Mouse (Mus musculus): Measurements from ENCODE around the gene Clec4a2. TPM values are rescaled to one million over a fixed set of nuclear protein-coding genes. Genes with fewer than 3 reads are reported as not detected.
"Not testable (repeated sequence)": the region's sequence is repeated elsewhere in the genome, so short reads cannot be mapped to it uniquely, and the experiment has no call there.

Clec4a2 gene
- 1 to 10 TPM; 2.1 to 2.6 TPM for total RNA-seq (2021)
- long read RNA-seq, experiment 1, partial matches to known transcripts: 0 of 1 reads
- long read RNA-seq, experiment 1, other reads (novel, unspliced or antisense): 0 of 1 reads
- long read RNA-seq, experiment 2, partial matches to known transcripts: 0 of 3 reads
- long read RNA-seq, experiment 2, other reads (novel, unspliced or antisense): 0 of 3 reads

GRCm38 (mm10) chr6:123106128-123106527 is at the start of gene Clec4a2:
Clec4a2 (plus strand) TSS chr6:123106428.
- intact Hi-C loops (cut with DNase I); DNase-seq (ENCODE audit: extremely low spot score in 1 of 2, low spot score in 2 of 2); H3K4me3 ChIP-seq; H3K27ac ChIP-seq: not testable (repeated sequence)

GRCm38 (mm10) chr6:123095125-123095843 is 10.9 kb upstream of the Clec4a2 start:
- TF ChIP-seq CTCF (IDR thresholded peaks at IDR 0.05): no peak
- intact Hi-C loops (cut with DNase I): no loop called here
- Histone ChIP-seq H3K4me3 (no peak overlapping the region), H3K27ac (no peak overlapping the region)
- DNase-seq (ENCODE audit: extremely low spot score in 1 of 2, low spot score in 2 of 2): no peak

- TF ChIP-seq CTCF (IDR thresholded peaks at IDR 0.05): no peak
- no peak overlapping the region for H3K4me3 ChIP-seq
- intact Hi-C loops (cut with DNase I): no loop called here
- no peak overlapping the region for H3K27ac ChIP-seq
- DNase-seq (ENCODE audit: extremely low spot score in 1 of 2, low spot score in 2 of 2): no peak
These were observed 17.0 kb downstream of the Clec4a2 start for GRCm38 (mm10) chr6:123123195-123123594.

- intact Hi-C loops (cut with DNase I): no loop called here
- no peak for DNase-seq (ENCODE audit: extremely low spot score in 1 of 2, low spot score in 2 of 2)
- no peak for TF ChIP-seq CTCF (IDR thresholded peaks at IDR 0.05)
- H3K4me3 ChIP-seq: no peak overlapping the region
- H3K27ac ChIP-seq: no peak overlapping the region
These were observed 20.9 kb downstream of the Clec4a2 start for GRCm38 (mm10) chr6:123127173-123127572.

GRCm38 (mm10) chr6:123137766-123138526 is 31.7 kb downstream of the Clec4a2 start:
- H3K27ac ChIP-seq; DNase-seq (ENCODE audit: extremely low spot score in 1 of 2, low spot score in 2 of 2); H3K4me3 ChIP-seq; intact Hi-C loops (cut with DNase I): not testable (repeated sequence)

GRCm38 (mm10) chr6:123170106-123170505 is 63.9 kb downstream of the Clec4a2 start:
- intact Hi-C loops (cut with DNase I): no loop called here
- no peak overlapping the region for H3K27ac ChIP-seq
- H3K4me3 ChIP-seq: no peak overlapping the region
- no peak for TF ChIP-seq CTCF (IDR thresholded peaks at IDR 0.05)
- DNase-seq (ENCODE audit: extremely low spot score in 1 of 2, low spot score in 2 of 2): no peak

GRCm38 (mm10) chr6:123171040-123171439 is 64.8 kb downstream of the Clec4a2 start:
- intact Hi-C loops (cut with DNase I): no loop called here
- no peak for TF ChIP-seq CTCF (IDR thresholded peaks at IDR 0.05)
- Histone ChIP-seq H3K4me3 (no peak overlapping the region), H3K27ac (no peak overlapping the region)
- no peak for DNase-seq (ENCODE audit: extremely low spot score in 1 of 2, low spot score in 2 of 2)

GRCm38 (mm10) chr6:123172593-123172992 is 66.4 kb downstream of the Clec4a2 start, which contains the start of gene Clec4b2:
Clec4b2 (plus strand) TSS chr6:123172893.
- Histone ChIP-seq H3K27ac (no peak within 1 kb of the TSS), H3K4me3 (no peak within 1 kb of the TSS)
- intact Hi-C loops (cut with DNase I): no loop called here
- no peak for DNase-seq (ENCODE audit: extremely low spot score in 1 of 2, low spot score in 2 of 2)
- no peak for TF ChIP-seq CTCF (IDR thresholded peaks at IDR 0.05)

GRCm38 (mm10) chr6:123175549-123175948 is 69.3 kb downstream of the Clec4a2 start:
- Histone ChIP-seq H3K4me3 (no peak overlapping the region), H3K27ac (no peak overlapping the region)
- intact Hi-C loops (cut with DNase I): no loop called here
- no peak for TF ChIP-seq CTCF (IDR thresholded peaks at IDR 0.05)
- no peak for DNase-seq (ENCODE audit: extremely low spot score in 1 of 2, low spot score in 2 of 2)

GRCm38 (mm10) chr6:123184862-123185261 is 78.6 kb downstream of the Clec4a2 start:
- intact Hi-C loops (cut with DNase I): loop anchor here (5.0 kb wide), 1 partner anchor 293 kb away; no protein-coding TSS in a partner anchor
- H3K27ac ChIP-seq; DNase-seq (ENCODE audit: extremely low spot score in 1 of 2, low spot score in 2 of 2); H3K4me3 ChIP-seq: not testable (repeated sequence)
- peak; percentile 50 for TF ChIP-seq CTCF (IDR thresholded peaks at IDR 0.05)

Other genes with a start within 250 kb of the Clec4a2 start
- 100 to 1,000 TPM; 171 to 192 TPM for gene Necap1, start 232.0 kb upstream of the Clec4a2 start, total RNA-seq (2021)
- under 1 TPM; 0.58 to 0.86 TPM for gene Clec4a1, start 184.6 kb upstream of the Clec4a2 start, total RNA-seq (2021)
- gene Clec4a3, start 153.9 kb upstream of the Clec4a2 start, total RNA-seq (2021): 1 to 10 TPM; 1.5 to 2.0 TPM
- not detected for gene Clec4a4, start 116.1 kb upstream of the Clec4a2 start, total RNA-seq (2021)
- not detected for gene Clec4b1, start 56.5 kb upstream of the Clec4a2 start, total RNA-seq (2021)
- not detected for gene Clec4b2, start 66.5 kb downstream of the Clec4a2 start, total RNA-seq (2021)
- gene Clec4n, start 123.4 kb downstream of the Clec4a2 start, total RNA-seq (2021): not detected
- not detected for gene Clec4d, start 155.7 kb downstream of the Clec4a2 start, total RNA-seq (2021)
- gene Clec4e, start 183.4 kb downstream of the Clec4a2 start, total RNA-seq (2021): not detected
- not detected for gene Vmn2r19, start 201.9 kb downstream of the Clec4a2 start, total RNA-seq (2021)